Mouse (Mus musculus) lung, embryonic 14.5 days (tissue): ENCODE results near the gene Vwa3b. TPM values are rescaled to one million over a fixed set of nuclear protein-coding genes. Genes with fewer than 3 reads are reported as not detected.

Experiments
- ATAC-seq: fragments of 200-750 bp; cut with Nextera tagmentation; 2 replicates; pipeline ENCODE4 v1.8.0; 2017; ENCODE audit warnings: mild to moderate bottlenecking, moderate TSS enrichment, moderate library complexity; ENCODE audit not compliant: insufficient read depth
- DNase-seq: peaks from one replicate; pipeline ENCODE4 v3.0.0-alpha.2; 2015
- H3K27ac ChIP-seq: fragments of 300-500 bp; sonication (generic); 2 replicates; pipeline ENCODE4 v1.5.1; 2014; ENCODE audit warnings: low read depth, mild to moderate bottlenecking, moderate library complexity
- H3K27me3 ChIP-seq: fragments of 300-500 bp; sonication (generic); 2 replicates; pipeline ENCODE4 v1.6.1; 2014; ENCODE audit warnings: low read length, control low read depth; ENCODE audit not compliant: insufficient read depth
- H3K36me3 ChIP-seq: fragments of 300-500 bp; sonication (generic); 2 replicates; pipeline ENCODE4 v1.6.1; 2014; ENCODE audit warnings: control low read depth; ENCODE audit not compliant: insufficient read depth
- H3K4me1 ChIP-seq: fragments of 300-500 bp; sonication (generic); 2 replicates; pipeline ENCODE4 v1.6.1; 2014; ENCODE audit warnings: antibody characterized with exemption, control low read depth; ENCODE audit not compliant: insufficient read depth
- H3K4me2 ChIP-seq: fragments of 300-500 bp; sonication (generic); 2 replicates; pipeline ENCODE4 v1.6.1; 2014; ENCODE audit warnings: mild to moderate bottlenecking
- H3K4me3 ChIP-seq: fragments of 300-500 bp; sonication (generic); 2 replicates; pipeline ENCODE4 v1.5.1; 2014; ENCODE audit warnings: low read depth, low read length
- H3K9ac ChIP-seq: fragments of 300-500 bp; sonication (generic); 2 replicates; pipeline ENCODE4 v1.6.1; 2014
- H3K9me3 ChIP-seq: fragments of 300-500 bp; sonication (generic); 2 replicates; pipeline ENCODE4 v1.6.1; 2016; ENCODE audit warnings: low read depth, low read length, control low read depth
- CTCF ChIP-seq: IDR thresholded peaks from 2 replicates; pipeline ENCODE4 v1.5.1; 2016; ENCODE audit warnings: antibody characterized with exemption, low read depth
- WGBS: fragments of 180-500 bp; shearing (Covaris S2); extraction: QIAGEN DNeasy Blood & Tissue Kit; methylation state at CpG from one replicate; pipeline ENCODE4 v1.1.7; 2014; 5-methylcytosine and 5-hydroxymethylcytosine counted together
- polyA plus RNA-seq: library from polyadenylated mRNA; unstranded; fragments of >200 nt; fragmentation: Nextera tagmentation; extraction: Ambion mirVana; gene quantifications from 2 replicates; pipeline ENCODE4 v1.2.1, GENCODE M21; 2014

Vwa3b gene
- polyA plus RNA-seq, 1 experiment from 2014 or later, result not detected

GRCm38 (mm10) chr1:36987172-36988148 lies 38.9 kb upstream of the Vwa3b start:
- WGBS, result 76% methylated on average over 10 of the region's 10 CpGs
- Histone ChIP-seq H3K4me3 (no peak overlapping the region), H3K4me2 (no peak overlapping the region), H3K9ac (no peak overlapping the region), H3K27me3 (no peaks in the 10 kb centered on the region), H3K4me1 (no peaks in the 10 kb centered on the region), H3K27ac (no peak overlapping the region), H3K9me3 (no peaks in the 10 kb centered on the region), H3K36me3 (no peaks in the 10 kb centered on the region)
- TF ChIP-seq CTCF, result no peak
- ATAC-seq, result no peak
- peak; percentile 37 for DNase-seq

- Histone ChIP-seq H3K4me1 (no peaks in the 10 kb centered on the region), H3K9me3 (no peaks in the 10 kb centered on the region), H3K27me3 (no peaks in the 10 kb centered on the region), H3K9ac (no peak overlapping the region), H3K36me3 (no peaks in the 10 kb centered on the region), H3K4me3 (no peak overlapping the region), H3K4me2 (no peak overlapping the region), H3K27ac (no peak overlapping the region)
- TF ChIP-seq CTCF, result no peak
- DNase-seq (no peak), ATAC-seq (no peak)
- WGBS, result 88% methylated on average over 6 of the region's 6 CpGs
Observed at GRCm38 (mm10) chr1:36988161-36988560, 38.2 kb upstream of the Vwa3b start.

GRCm38 (mm10) chr1:36988561-36988960 lies 37.8 kb upstream of the Vwa3b start:
- Histone ChIP-seq H3K27me3 (no peaks in the 10 kb centered on the region), H3K4me3 (no peak overlapping the region), H3K4me2 (no peak overlapping the region), H3K4me1 (no peaks in the 10 kb centered on the region), H3K9me3 (no peaks in the 10 kb centered on the region), H3K9ac (no peak overlapping the region), H3K36me3 (no peaks in the 10 kb centered on the region), H3K27ac (no peak overlapping the region)
- TF ChIP-seq CTCF, result no peak
- WGBS, result 64% methylated on average over 6 of the region's 6 CpGs
- ATAC-seq, result no peak
- DNase-seq, result no peak

GRCm38 (mm10) chr1:36994296-36994695 lies 32.1 kb upstream of the Vwa3b start:
- no peaks in the 10 kb centered on the region for H3K4me1 ChIP-seq
- no peak overlapping the region for H3K9ac ChIP-seq
- H3K27ac ChIP-seq, result no peak overlapping the region
- DNase-seq, result no peak
- no peaks in the 10 kb centered on the region for H3K27me3 ChIP-seq
- no peak overlapping the region for H3K4me2 ChIP-seq
- H3K4me3 ChIP-seq, result no peak overlapping the region
- H3K9me3 ChIP-seq, result no peaks in the 10 kb centered on the region
- 89% methylated on average over 5 of the region's 5 CpGs for WGBS
- TF ChIP-seq CTCF, result no peak
- no peak for ATAC-seq
- H3K36me3 ChIP-seq, result no peaks in the 10 kb centered on the region

- Histone ChIP-seq H3K9ac (no peak overlapping the region), H3K27me3 (no peaks in the 10 kb centered on the region), H3K36me3 (no peaks in the 10 kb centered on the region), H3K4me1 (no peaks in the 10 kb centered on the region), H3K4me3 (no peak overlapping the region), H3K4me2 (no peak overlapping the region), H3K27ac (no peak overlapping the region), H3K9me3 (no peaks in the 10 kb centered on the region)
- 62% methylated on average over 6 of the region's 6 CpGs for WGBS
- DNase-seq, result no peak
- no peak for ATAC-seq
- TF ChIP-seq CTCF, result no peak
Observed at GRCm38 (mm10) chr1:36995760-36996159, 30.6 kb upstream of the Vwa3b start.

GRCm38 (mm10) chr1:36996561-36997213 lies 29.7 kb upstream of the Vwa3b start:
- TF ChIP-seq CTCF, result no peak
- WGBS, result 38% methylated on average over 6 of the region's 6 CpGs
- Histone ChIP-seq H3K9me3 (no peaks in the 10 kb centered on the region), H3K27ac (no peak overlapping the region; the same call in 1 of the 2 replicates), H3K36me3 (no peaks in the 10 kb centered on the region), H3K4me1 (no peaks in the 10 kb centered on the region), H3K9ac (no peak overlapping the region), H3K27me3 (no peaks in the 10 kb centered on the region), H3K4me3 (no peak overlapping the region), H3K4me2 (no peak overlapping the region)
- DNase-seq (peak; percentile 47), ATAC-seq (peak; percentile 62; the same call in 1 of the 2 replicates)

- ATAC-seq (no peak), DNase-seq (no peak)
- whole genome bisulfite sequencing, result 78% methylated on average over 5 of the region's 5 CpGs
- Histone ChIP-seq H3K4me2 (no peak overlapping the region), H3K9ac (no peak overlapping the region), H3K36me3 (no peaks in the 10 kb centered on the region), H3K27me3 (no peaks in the 10 kb centered on the region), H3K27ac (no peak overlapping the region), H3K4me1 (no peaks in the 10 kb centered on the region), H3K4me3 (no peak overlapping the region), H3K9me3 (no peaks in the 10 kb centered on the region)
- no peak for TF ChIP-seq CTCF
Observed at GRCm38 (mm10) chr1:37000307-37000706, 26.1 kb upstream of the Vwa3b start.
